Mouse (Mus musculus) forebrain, embryonic 13.5 days (tissue): ENCODE results near the gene Abat. TPM values are rescaled to one million over a fixed set of nuclear protein-coding genes. Genes with fewer than 3 reads are reported as not detected.
A peak's percentile ranks its signal among the peaks of the same experiment; 100 is the strongest.

Experiments used
- ATAC-seq: fragments of 200-750 bp; cut with Nextera tagmentation; 2 replicates; pipeline ENCODE4 v1.8.0; 2017
- H3K27ac ChIP-seq: fragments of 300-500 bp; sonication (generic); 2 replicates; pipeline ENCODE4 v1.5.1; 2015; ENCODE audit warnings: inconsistent platforms, mild to moderate bottlenecking, moderate library complexity
- H3K27me3 ChIP-seq: fragments of 300-500 bp; sonication (generic); 2 replicates; pipeline ENCODE4 v1.6.1; 2015; ENCODE audit warnings: mild to moderate bottlenecking, inconsistent platforms
- H3K36me3 ChIP-seq: fragments of 300-500 bp; sonication (generic); 2 replicates; pipeline ENCODE4 v1.6.1; 2015; ENCODE audit warnings: mild to moderate bottlenecking, inconsistent platforms; ENCODE audit not compliant: poor library complexity, severe bottlenecking
- H3K4me1 ChIP-seq: fragments of 300-500 bp; sonication (generic); 2 replicates; pipeline ENCODE4 v1.6.1; 2015; ENCODE audit warnings: inconsistent platforms
- H3K4me2 ChIP-seq: fragments of 300-500 bp; sonication (generic); 2 replicates; pipeline ENCODE4 v1.6.1; 2015; ENCODE audit warnings: inconsistent platforms, mild to moderate bottlenecking, moderate library complexity
- H3K4me3 ChIP-seq: fragments of 300-500 bp; sonication (generic); 2 replicates; pipeline ENCODE4 v1.5.1; 2015; ENCODE audit warnings: mild to moderate bottlenecking, inconsistent platforms
- H3K9ac ChIP-seq: fragments of 300-500 bp; sonication (generic); 2 replicates; pipeline ENCODE4 v1.6.1; 2015; ENCODE audit warnings: mild to moderate bottlenecking, inconsistent platforms
- H3K9me3 ChIP-seq: fragments of 300-500 bp; sonication (generic); replicated peaks from 2 replicates; pipeline ENCODE4 v1.6.1; 2016; ENCODE audit warnings: inconsistent platforms
- WGBS: fragments of 180-500 bp; shearing (Covaris S2); methylation state at CpG from one replicate; pipeline ENCODE4 v1.1.7; 2015; 5-methylcytosine and 5-hydroxymethylcytosine counted together
- polyA plus RNA-seq: library from polyadenylated mRNA; unstranded; fragments of >200 nt; fragmentation: Nextera tagmentation; extraction: Ambion mirVana; gene quantifications from 2 replicates; pipeline ENCODE4 v1.2.1, GENCODE M21; 2015

Gene Abat
- polyA plus RNA-seq, 1 experiment from 2014 or later: 42.7 TPM

DNA sequence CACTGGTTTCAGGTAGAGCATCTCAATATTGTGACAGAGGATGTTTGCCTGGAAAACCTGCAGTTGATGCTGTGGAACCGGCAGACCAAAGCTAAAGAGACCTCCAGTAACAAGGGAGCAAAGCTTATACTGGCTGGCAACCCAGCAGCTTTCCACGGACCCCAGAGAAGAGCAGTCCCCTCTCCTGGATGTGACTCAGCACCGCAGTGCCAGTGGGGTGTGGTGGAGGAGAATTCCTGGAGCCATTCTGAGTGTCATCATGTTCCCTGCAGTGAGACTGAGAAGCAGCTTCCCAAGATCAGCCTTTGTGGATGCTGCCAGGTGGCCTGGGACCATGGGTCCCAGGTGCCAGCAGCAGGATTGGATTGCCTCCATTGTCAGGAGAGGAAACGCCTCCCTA is 99.8 kb downstream of the Abat start:
- no peaks in the 10 kb centered on the region for H3K9me3 ChIP-seq
- WGBS: 84% methylated on average over 4 of the region's 4 CpGs
- no peak overlapping the region for H3K9ac ChIP-seq
- H3K36me3 ChIP-seq: peaks cover 12% of the 10 kb centered on the region; the same call in 1 of the 2 replicates
- no peak for ATAC-seq
- H3K4me2 ChIP-seq: no peak overlapping the region
- no peaks in the 10 kb centered on the region for H3K27me3 ChIP-seq
- no peak overlapping the region for H3K27ac ChIP-seq
- no peaks in the 10 kb centered on the region for H3K4me1 ChIP-seq
- H3K4me3 ChIP-seq: no peak overlapping the region

DNA sequence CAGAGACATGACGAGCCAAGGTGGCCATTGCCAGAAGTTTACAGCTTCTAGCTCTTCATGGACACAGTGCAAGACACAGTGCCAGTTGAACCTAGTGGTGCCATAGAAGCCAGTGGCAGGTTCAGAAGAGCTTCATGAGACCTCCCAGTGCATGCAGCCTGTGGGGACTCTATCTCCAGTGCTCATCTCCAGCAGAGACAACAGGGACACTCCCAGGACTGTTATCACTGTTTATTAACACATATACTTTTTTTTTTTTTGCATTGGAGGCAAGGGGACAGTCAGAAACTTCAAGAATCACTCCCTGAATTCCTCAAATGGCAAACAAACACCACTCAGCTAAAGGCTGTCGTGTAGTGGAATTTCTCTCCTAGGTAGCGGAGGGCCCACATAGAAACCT is 100.2 kb downstream of the Abat start:
- H3K36me3 ChIP-seq: 0 out of 2 replicates have a peak, but pooled peaks cover 12% of the 10 kb centered on the region
- H3K4me2 ChIP-seq: no peak overlapping the region
- 91% methylated on average over 3 of the region's 3 CpGs for WGBS
- H3K27me3 ChIP-seq: no peaks in the 10 kb centered on the region
- no peaks in the 10 kb centered on the region for H3K4me1 ChIP-seq
- no peak for ATAC-seq
- H3K4me3 ChIP-seq: no peak overlapping the region
- H3K27ac ChIP-seq: no peak overlapping the region
- H3K9ac ChIP-seq: no peak overlapping the region
- H3K9me3 ChIP-seq: no peaks in the 10 kb centered on the region

DNA sequence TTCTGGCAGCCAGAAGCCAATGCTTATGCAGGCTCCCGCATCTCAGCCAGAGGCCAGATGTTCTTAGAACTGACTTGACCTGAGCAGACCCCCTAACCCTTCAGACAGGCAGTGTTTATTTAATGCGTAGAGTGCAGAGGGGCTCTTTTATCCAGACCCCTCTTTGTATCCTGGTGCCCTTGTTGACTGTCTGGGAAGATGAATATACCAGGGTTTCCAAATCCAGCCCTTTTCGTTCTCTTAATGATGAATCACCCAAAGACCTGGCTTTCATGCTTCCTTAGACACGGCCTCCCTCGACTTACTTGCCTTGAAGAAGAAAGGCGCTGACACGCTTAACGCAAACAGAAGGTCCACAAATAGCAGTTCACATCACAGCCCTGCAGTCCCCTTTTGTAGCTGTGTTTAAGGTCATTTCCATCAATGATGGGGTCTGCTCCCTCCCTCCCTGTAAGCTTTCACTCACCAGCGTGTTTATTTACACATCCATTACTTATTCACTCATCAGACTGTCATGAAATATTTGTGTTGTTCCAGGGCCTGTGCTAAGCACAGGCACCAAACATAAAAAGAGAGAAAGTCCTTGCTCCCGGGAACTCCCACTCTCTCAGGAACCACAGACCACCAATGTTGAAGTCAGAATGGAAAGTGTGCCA is 106.6 kb downstream of the Abat start:
- no peaks in the 10 kb centered on the region for H3K27me3 ChIP-seq
- no peak overlapping the region for H3K9ac ChIP-seq
- 48% methylated on average over 10 of the region's 10 CpGs for WGBS
- ATAC-seq: no peak
- H3K4me2 ChIP-seq: no peak overlapping the region
- H3K9me3 ChIP-seq: no peaks in the 10 kb centered on the region
- no peak overlapping the region for H3K27ac ChIP-seq
- H3K36me3 ChIP-seq: peaks cover 8% of the 10 kb centered on the region; the same call in 1 of the 2 replicates
- no peaks in the 10 kb centered on the region for H3K4me1 ChIP-seq
- H3K4me3 ChIP-seq: no peak overlapping the region

- no peaks in the 10 kb centered on the region for H3K9me3 ChIP-seq
Observed at GRCm38 (mm10) chr16:8620315-8621115, 107.3 kb downstream of the Abat start.

GRCm38 (mm10) chr16:8630419-8630818 is 117.2 kb downstream of the Abat start:
- no peaks in the 10 kb centered on the region for H3K9me3 ChIP-seq
- no peak overlapping the region for H3K4me2 ChIP-seq
- no peaks in the 10 kb centered on the region for H3K27me3 ChIP-seq
- no peak overlapping the region for H3K4me3 ChIP-seq
- H3K9ac ChIP-seq: no peak overlapping the region
- no peaks in the 10 kb centered on the region for H3K4me1 ChIP-seq
- WGBS: 85% methylated on average over 2 of the region's 2 CpGs
- peaks cover 32% of the 10 kb centered on the region for H3K36me3 ChIP-seq
- no peak for ATAC-seq
- H3K27ac ChIP-seq: no peak overlapping the region

More at GRCm38 (mm10) chr16:8620315-8621115, 107.3 kb downstream of the Abat start:
- no peak for ATAC-seq
- H3K4me2 ChIP-seq: no peak overlapping the region
- peaks cover 8% of the 10 kb centered on the region; the same call in 1 of the 2 replicates for H3K36me3 ChIP-seq
- H3K9ac ChIP-seq: no peak overlapping the region
- no peak overlapping the region for H3K27ac ChIP-seq
- 80% methylated on average over 16 of the region's 16 CpGs for WGBS
- H3K4me3 ChIP-seq: no peak overlapping the region
- no peaks in the 10 kb centered on the region for H3K4me1 ChIP-seq
- no peaks in the 10 kb centered on the region for H3K27me3 ChIP-seq

DNA sequence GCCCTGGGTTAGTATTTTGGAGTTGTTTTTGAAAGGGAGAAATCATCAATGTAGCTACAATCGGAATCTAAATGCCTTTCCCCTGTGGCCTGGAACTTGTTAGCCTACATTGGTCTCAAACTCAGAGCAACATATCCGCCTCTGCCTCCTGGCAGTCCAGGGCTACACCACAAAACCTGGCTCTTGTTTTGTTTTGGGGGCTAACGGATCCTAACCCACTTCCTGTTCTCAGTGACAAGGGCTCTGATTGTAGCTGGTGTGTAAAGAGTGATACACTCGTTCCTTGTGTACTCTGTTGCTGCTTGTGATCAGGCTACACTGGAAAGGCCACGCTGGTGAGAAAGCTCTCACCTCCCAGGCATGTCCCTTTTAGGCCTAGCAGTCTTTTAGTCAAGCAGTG is 118.2 kb downstream of the Abat start:
- Histone ChIP-seq H3K4me2 (no peak overlapping the region), H3K4me3 (no peak overlapping the region), H3K27me3 (no peaks in the 10 kb centered on the region), H3K9me3 (no peaks in the 10 kb centered on the region), H3K4me1 (peaks cover 10% of the 10 kb centered on the region), H3K9ac (no peak overlapping the region), H3K36me3 (peaks cover 38% of the 10 kb centered on the region), H3K27ac (no peak overlapping the region)
- WGBS: 88% methylated on average over 5 of the region's 5 CpGs
- no peak for ATAC-seq

- Histone ChIP-seq H3K9ac (peak overlapping the region; percentile 84), H3K27me3 (no peaks in the 10 kb centered on the region), H3K27ac (peak overlapping the region; percentile 70), H3K4me3 (peak overlapping the region; percentile 62), H3K4me2 (peak overlapping the region; percentile 94), H3K36me3 (peaks cover 35% of the 10 kb centered on the region), H3K4me1 (peaks cover 28% of the 10 kb centered on the region), H3K9me3 (no peaks in the 10 kb centered on the region)
- WGBS: under 1% methylated on average over 13 of the region's 13 CpGs
- ATAC-seq: no peak; the same call in none of the 2 replicates
Observed at GRCm38 (mm10) chr16:8636867-8637216, 123.6 kb downstream of the Abat start.

- Histone ChIP-seq H3K27ac (peak within 1 kb of the TSS; percentile 70), H3K4me1 (peaks cover 28% of the 10 kb centered on the region), H3K36me3 (peaks cover 30% of the 10 kb centered on the region), H3K4me2 (peak within 1 kb of the TSS; percentile 94), H3K9ac (peak within 1 kb of the TSS; percentile 84), H3K4me3 (peak within 1 kb of the TSS; percentile 62), H3K9me3 (no peaks in the 10 kb centered on the region), H3K27me3 (no peaks in the 10 kb centered on the region)
- peak; percentile 94 for ATAC-seq
- WGBS: under 1% methylated on average over 59 of the region's 59 CpGs
Observed at GRCm38 (mm10) chr16:8637217-8638051, 124.2 kb downstream of the Abat start, which contains the start of the genes Pmm2 and Tmem186. Gene Pmm2 (plus strand): TSS chr16:8637674. Gene Tmem186 (minus strand): TSS chr16:8637712.

- H3K27ac ChIP-seq: no peak overlapping the region; the same call in 1 of the 2 replicates
- H3K9me3 ChIP-seq: no peaks in the 10 kb centered on the region
- H3K4me2 ChIP-seq: peak overlapping the region; percentile 94
- H3K36me3 ChIP-seq: peaks cover 31% of the 10 kb centered on the region
- H3K4me1 ChIP-seq: peaks cover 28% of the 10 kb centered on the region
- no peaks in the 10 kb centered on the region for H3K27me3 ChIP-seq
- ATAC-seq: no peak
- H3K4me3 ChIP-seq: peak overlapping the region; percentile 62
- 47% methylated on average over 7 of the region's 7 CpGs for WGBS
- H3K9ac ChIP-seq: peak overlapping the region; percentile 84
Observed at GRCm38 (mm10) chr16:8638131-8638530, 124.9 kb downstream of the Abat start.

DNA sequence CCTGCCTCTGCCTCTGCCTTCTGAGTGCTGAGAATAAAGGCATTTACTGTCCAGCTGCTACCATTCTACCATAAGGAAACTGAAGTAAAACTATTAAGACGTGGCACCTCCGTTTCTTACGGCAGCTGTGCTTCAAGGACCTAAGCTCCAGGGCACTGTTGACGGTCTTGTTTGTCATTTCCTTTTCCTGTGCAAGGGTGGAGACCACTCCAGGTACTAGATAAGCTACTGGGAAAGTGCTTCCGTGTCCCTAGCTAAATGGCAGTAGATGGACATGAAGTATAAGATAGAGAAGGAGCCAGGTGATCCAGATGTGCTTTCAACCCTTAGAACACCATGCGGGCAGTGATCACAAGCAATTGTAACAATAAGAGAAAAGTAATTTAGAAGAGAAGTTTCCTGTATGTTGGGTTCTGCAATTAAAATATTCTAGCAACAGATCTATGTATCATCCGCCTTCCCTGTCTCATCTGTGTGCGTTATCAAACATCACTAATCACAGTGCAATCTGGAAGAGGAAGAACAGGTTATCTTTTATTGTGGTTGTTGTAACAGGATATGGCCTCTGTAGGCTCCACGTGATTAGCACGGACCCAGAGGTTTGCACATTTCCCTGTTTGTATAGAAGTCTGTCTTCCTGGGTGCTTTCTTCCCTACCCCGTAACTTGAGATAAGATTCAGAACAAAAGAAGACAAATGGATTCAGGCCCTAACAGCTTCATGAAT is 126.4 kb downstream of the Abat start:
- H3K4me3 ChIP-seq: no peak overlapping the region
- WGBS: 94% methylated on average over 11 of the region's 11 CpGs
- H3K9ac ChIP-seq: no peak overlapping the region
- H3K27ac ChIP-seq: no peak overlapping the region
- no peaks in the 10 kb centered on the region for H3K9me3 ChIP-seq
- H3K4me1 ChIP-seq: peaks cover 28% of the 10 kb centered on the region
- peaks cover 38% of the 10 kb centered on the region for H3K36me3 ChIP-seq
- no peak for ATAC-seq
- no peaks in the 10 kb centered on the region for H3K27me3 ChIP-seq
- H3K4me2 ChIP-seq: no peak overlapping the region

GRCm38 (mm10) chr16:8643855-8644254 is 130.6 kb downstream of the Abat start:
- no peak overlapping the region for H3K4me2 ChIP-seq
- peaks cover 66% of the 10 kb centered on the region for H3K36me3 ChIP-seq
- peaks cover 5% of the 10 kb centered on the region for H3K4me1 ChIP-seq
- H3K27me3 ChIP-seq: no peaks in the 10 kb centered on the region
- H3K27ac ChIP-seq: no peak overlapping the region
- H3K9ac ChIP-seq: no peak overlapping the region
- peak; percentile 79 for ATAC-seq
- no peaks in the 10 kb centered on the region for H3K9me3 ChIP-seq
- WGBS: 73% methylated on average over 2 of the region's 2 CpGs
- H3K4me3 ChIP-seq: no peak overlapping the region
